In the genomic region with DNA sequence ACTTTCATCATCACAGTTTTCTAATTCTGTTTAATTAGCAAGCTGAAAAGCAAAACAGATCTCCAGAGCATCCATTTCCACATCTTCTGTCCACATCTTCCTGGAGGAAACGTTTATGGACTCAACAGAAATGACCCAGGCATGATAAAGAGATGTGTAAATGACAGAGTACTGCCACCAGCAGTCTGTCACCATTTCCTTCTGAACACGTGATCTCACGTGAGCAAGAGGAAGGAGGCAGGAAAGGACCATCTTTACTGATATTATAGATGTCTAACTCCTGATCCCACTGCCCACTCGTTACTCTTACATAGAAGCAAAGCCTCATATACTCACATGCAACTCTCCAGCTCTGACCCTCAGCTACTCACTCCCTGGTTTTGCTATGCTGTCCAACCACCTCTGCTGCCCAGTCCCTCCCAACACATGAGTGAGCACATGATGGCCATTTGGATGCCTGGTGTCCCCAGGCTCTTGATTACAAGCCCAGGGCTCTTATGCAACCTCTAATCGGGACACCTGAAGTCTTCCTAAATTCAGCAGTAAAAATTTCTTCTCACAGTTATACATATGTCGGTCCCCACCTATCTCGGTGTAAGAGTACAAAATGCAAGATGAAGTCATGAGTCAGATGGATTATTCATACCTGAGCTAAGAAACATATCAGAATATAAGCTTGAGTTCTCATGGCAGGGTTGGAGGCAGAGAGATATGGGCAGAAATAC, we compare ENCODE assay signal across 7 mouse cellular contexts. TPM values are rescaled to one million over a fixed set of nuclear protein-coding genes. Genes with fewer than 3 reads are reported as not detected.
A peak's percentile ranks its signal among the peaks of the same experiment; 100 is the strongest.
DNase-seq lines count a peak whose midpoint lies in the region; ATAC-seq and TF ChIP-seq lines count a peak whose summit lies in the region.
"Not testable (repeated sequence)": the region's sequence is repeated elsewhere in the genome, so short reads cannot be mapped to it uniquely, and the experiment has no call there.

No protein-coding gene starts in this region.

- not testable (repeated sequence) for H3K27ac ChIP-seq in hindbrain, postnatal 0 days; liver, embryonic 13.5 days

- not testable (repeated sequence) for ATAC-seq in hindbrain, postnatal 0 days; liver, embryonic 13.5 days (ENCODE audit: low read depth)
- ATAC-seq in neutrophil, adult 5-6 weeks (ENCODE audit: extremely low read depth, insufficient number of reproducible peaks, low FRiP score, poor library complexity, severe bottlenecking), result peak; percentile 68

- not testable (repeated sequence) for H3K4me3 ChIP-seq in hindbrain, postnatal 0 days (ENCODE audit: low read length); liver, embryonic 13.5 days (replicated peaks)

- H3K4me2 ChIP-seq in hindbrain, postnatal 0 days (ENCODE audit: low read depth, low read length), result peak overlapping the region; percentile 14; the same call in 1 of the 2 replicates
- 0 out of 2 replicates have a peak overlapping the region, but pooled peaks have one; percentile 19 for H3K4me2 ChIP-seq in liver, embryonic 13.5 days

- not testable (repeated sequence) for H3K4me1 ChIP-seq in hindbrain, postnatal 0 days (ENCODE audit: insufficient read depth, low read length); liver, embryonic 13.5 days (replicated peaks)

- H3K9me3 ChIP-seq in hindbrain, postnatal 0 days (ENCODE audit: low read length); liver, embryonic 13.5 days (replicated peaks): not testable (repeated sequence)

- peak; percentile 52 for DNase-seq in T-cell, adult 2 months (ENCODE audit: low spot score)
- DNase-seq in heart, adult 11 months, result peak; percentile 91
- DNase-seq in hindbrain, postnatal 0 days (ENCODE audit: low spot score); liver, embryonic 13.5 days: not testable (repeated sequence)
- DNase-seq in kidney, adult 8-10 months, result peak; percentile 27 to 52
- peak; percentile 23 for DNase-seq in lung, postnatal 36 days

- H3K36me3 ChIP-seq in hindbrain, postnatal 0 days (ENCODE audit: insufficient read depth, low read length); liver, embryonic 13.5 days: not testable (repeated sequence)

- not testable (repeated sequence) for TF ChIP-seq CTCF in hindbrain, postnatal 0 days (IDR thresholded peaks at IDR 0.05; ENCODE audit: low read depth)

- WGBS in hindbrain, postnatal 0 days, result 82% methylated on average over 5 of the region's 7 CpGs
- 60% methylated on average over 5 of the region's 7 CpGs for WGBS in liver, embryonic 13.5 days (ENCODE audit: insufficient replicate concordance)

- H3K27me3 ChIP-seq in hindbrain, postnatal 0 days (ENCODE audit: insufficient read depth, low read length); liver, embryonic 13.5 days: not testable (repeated sequence)

- H3K9ac ChIP-seq in hindbrain, postnatal 0 days (replicated peaks; ENCODE audit: low read length); liver, embryonic 13.5 days: not testable (repeated sequence)

RNA-seq across cellular contexts. Expression of gene Samd9l, which starts 2.0 kb away (rescaled TPM):
- 1.8 and 2.3 TPM in 2 replicates for total RNA-seq in hindbrain, postnatal 0 days (2014; rRNA removed)
- polyA plus RNA-seq in hindbrain, postnatal 0 days (2015; fragmentation: Nextera tagmentation; extraction: Ambion mirVana), result 1.2 and 1.3 TPM in 2 replicates
- 2.1 and 3.4 TPM in 2 replicates for polyA plus RNA-seq in liver, embryonic 13.5 days (2015; fragmentation: Nextera tagmentation; extraction: Ambion mirVana)
- total RNA-seq in neutrophil, adult 5-6 weeks (2017), result 382 and 384 TPM in 2 replicates

Comparison
In these comparisons a context has a peak if more than half of its experiments do, and no peak if none do; other contexts are left out.
1. RNA of gene Samd9l, which starts 2.0 kb away (total RNA-seq): 382 to 384 TPM in neutrophil, adult 5-6 weeks; 1.8 to 2.3 TPM in hindbrain, postnatal 0 days; every median in the first group is over 100 times any median in the second.